Mouse (Mus musculus) limb, embryonic 10.5 days (tissue): Measurements from ENCODE around the gene Scgb2b21. TPM values are rescaled to one million over a fixed set of nuclear protein-coding genes. Genes with fewer than 3 reads are reported as not detected.
"Not testable (repeated sequence)": the region's sequence is repeated elsewhere in the genome, so short reads cannot be mapped to it uniquely, and the experiment has no call there.

Experiments
- DNase-seq: peaks from one replicate; pipeline ENCODE4 v3.0.0-alpha.2; 2017; ENCODE audit warnings: low spot score
- H3K27ac ChIP-seq: fragments of 300-500 bp; sonication (generic); 2 replicates; pipeline ENCODE4 v1.5.1; 2016; ENCODE audit warnings: mild to moderate bottlenecking
- H3K27me3 ChIP-seq: fragments of 300-500 bp; sonication (generic); 2 replicates; pipeline ENCODE4 v1.6.1; 2016; ENCODE audit warnings: low read depth, mild to moderate bottlenecking; ENCODE audit not compliant: poor library complexity, severe bottlenecking
- H3K36me3 ChIP-seq: fragments of 300-500 bp; sonication (generic); 2 replicates; pipeline ENCODE4 v1.6.1; 2016; ENCODE audit warnings: mild to moderate bottlenecking, moderate library complexity
- H3K4me1 ChIP-seq: fragments of 300-500 bp; sonication (generic); 2 replicates; pipeline ENCODE4 v1.6.1; 2016
- H3K4me3 ChIP-seq: fragments of 300-500 bp; sonication (generic); 2 replicates; pipeline ENCODE4 v1.5.1; 2016; ENCODE audit warnings: mild to moderate bottlenecking, moderate library complexity
- H3K9me3 ChIP-seq: fragments of 300-500 bp; sonication (generic); replicated peaks from 2 replicates; pipeline ENCODE4 v1.6.1; 2016; ENCODE audit warnings: mild to moderate bottlenecking
- WGBS: fragments of 180-500 bp; shearing (Covaris S2); methylation state at CpG from one replicate; pipeline ENCODE4 v1.1.7; 2016; 5-methylcytosine and 5-hydroxymethylcytosine counted together
- polyA plus RNA-seq: library from polyadenylated mRNA; unstranded; fragments of >200 nt; fragmentation: Nextera tagmentation; extraction: Ambion mirVana; gene quantifications from 2 replicates; pipeline ENCODE4 v1.2.1, GENCODE M21; 2016

Gene Scgb2b21
- not detected in 2 replicates for polyA plus RNA-seq

GRCm38 (mm10) chr7:33520358-33520757 lies at the start of gene Scgb2b21:
Gene Scgb2b21 (minus strand): TSS chr7:33520458.
- no peak within 1 kb of the TSS for H3K4me3 ChIP-seq

GRCm38 (mm10) chr7:33543420-33543819 lies 23.2 kb upstream of the Scgb2b21 start:
- not testable (repeated sequence) for H3K4me3 ChIP-seq, H3K27ac ChIP-seq, H3K9me3 ChIP-seq, H3K36me3 ChIP-seq, H3K4me1 ChIP-seq, H3K27me3 ChIP-seq, DNase-seq
- 88% methylated on average over 12 of the region's 12 CpGs for WGBS

More at GRCm38 (mm10) chr7:33520358-33520757, at the start of gene Scgb2b21:
- Histone ChIP-seq H3K27ac (no peak within 1 kb of the TSS), H3K9me3 (peaks cover 23% of the 10 kb centered on the region; the same call in 1 of the 2 replicates), H3K36me3 (no peaks in the 10 kb centered on the region), H3K4me1 (no peaks in the 10 kb centered on the region), H3K27me3 (no peaks in the 10 kb centered on the region)
- no peak for DNase-seq

Other genes with a start within 250 kb of the Scgb2b21 start
- gene Scgb2b19, start 240.1 kb downstream of the Scgb2b21 start, polyA plus RNA-seq, result not detected in 2 replicates
- not detected in 2 replicates for gene Scgb1b19, start 233.2 kb downstream of the Scgb2b21 start, polyA plus RNA-seq
- not detected in 2 replicates for gene Scgb2b20, start 154.1 kb downstream of the Scgb2b21 start, polyA plus RNA-seq
- not detected in 2 replicates for gene Scgb1b20, start 147.2 kb downstream of the Scgb2b21 start, polyA plus RNA-seq
- not detected in 2 replicates for gene Scgb2b24, start 218.9 kb upstream of the Scgb2b21 start, polyA plus RNA-seq
- not detected in 2 replicates for gene Scgb1b24, start 223.3 kb upstream of the Scgb2b21 start, polyA plus RNA-seq